Mouse (Mus musculus): ENCODE data around the gene Creld1.

Gene Creld1

DNA sequence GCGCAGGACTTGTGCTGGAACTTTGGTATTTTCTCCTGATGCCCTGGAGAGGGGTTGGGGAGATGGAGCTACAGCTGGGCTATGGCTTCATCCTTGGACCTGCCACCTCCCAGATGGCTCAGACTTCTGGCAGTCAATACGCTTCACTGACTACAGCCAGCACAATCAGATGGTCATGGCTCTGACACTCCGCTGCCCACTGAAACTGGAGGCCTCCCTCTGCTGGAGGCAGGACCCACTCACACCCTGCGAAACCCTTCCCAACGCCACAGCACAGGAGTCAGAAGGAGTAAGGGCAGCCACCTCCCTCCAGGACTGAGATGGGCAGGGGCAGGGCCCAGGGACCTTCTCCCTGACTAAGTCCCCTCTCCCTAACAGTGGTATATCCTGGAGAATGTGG lies 17.5 kb upstream of the Creld1 start:
- in situ Hi-C loops (cut with MboI; ENCODE audit: low pct_unique_long_range_greater_than_20kb in 1 of 2, low sequenced_read_pairs in 2 of 2, unreplicated experiment in 1 of 2) = no loop called here

DNA sequence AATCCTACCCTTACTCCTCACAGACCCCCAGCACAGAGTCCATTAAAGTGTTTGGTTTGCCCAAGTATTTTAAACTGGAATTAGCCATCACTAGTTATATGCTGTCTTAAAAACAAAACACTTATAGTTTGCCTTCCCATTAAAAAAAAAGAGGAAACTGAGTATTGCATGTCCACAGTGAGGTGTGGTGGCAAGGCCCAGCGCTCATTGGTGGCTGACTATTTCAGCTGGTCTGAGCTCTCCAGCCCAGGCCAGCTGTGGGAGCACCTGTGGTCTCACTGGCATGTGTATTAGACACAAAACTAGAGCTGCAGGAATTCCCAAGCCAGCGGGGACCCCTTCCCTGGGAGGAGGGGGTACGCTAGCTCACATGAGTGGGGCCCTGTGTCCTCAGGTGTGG lies 14.6 kb upstream of the Creld1 start:
- in situ Hi-C loops (cut with MboI; ENCODE audit: low pct_unique_long_range_greater_than_20kb in 1 of 2, low sequenced_read_pairs in 2 of 2, unreplicated experiment in 1 of 2) = no loop called here

DNA sequence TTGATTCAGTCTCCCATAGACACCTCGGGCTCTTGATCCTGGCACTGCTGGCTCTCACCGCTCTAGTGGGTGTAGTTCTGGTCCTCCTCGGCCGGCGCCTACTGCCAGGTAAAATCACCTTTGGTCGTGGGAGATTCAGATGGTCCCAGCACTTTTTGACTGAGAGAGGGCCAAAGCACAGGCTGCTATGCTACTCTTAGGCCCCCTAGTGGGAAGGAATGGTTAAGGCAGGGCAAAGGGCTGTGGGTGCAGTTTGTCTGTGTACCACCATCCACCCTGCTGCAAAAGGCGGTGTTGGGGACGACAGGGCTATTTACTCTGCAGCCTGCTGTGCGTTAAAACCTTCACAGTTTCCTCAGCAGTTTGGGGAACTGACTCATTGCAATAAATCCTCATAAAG lies 14.1 kb upstream of the Creld1 start:
- in situ Hi-C loops (cut with MboI; ENCODE audit: low pct_unique_long_range_greater_than_20kb in 1 of 2, low sequenced_read_pairs in 2 of 2, unreplicated experiment in 1 of 2) = no loop called here

GRCm38 (mm10) chr6:113469432-113469831 lies 13.7 kb upstream of the Creld1 start:
- in situ Hi-C loops (cut with MboI; ENCODE audit: low pct_unique_long_range_greater_than_20kb in 1 of 2, low sequenced_read_pairs in 2 of 2, unreplicated experiment in 1 of 2) = no loop called here

DNA sequence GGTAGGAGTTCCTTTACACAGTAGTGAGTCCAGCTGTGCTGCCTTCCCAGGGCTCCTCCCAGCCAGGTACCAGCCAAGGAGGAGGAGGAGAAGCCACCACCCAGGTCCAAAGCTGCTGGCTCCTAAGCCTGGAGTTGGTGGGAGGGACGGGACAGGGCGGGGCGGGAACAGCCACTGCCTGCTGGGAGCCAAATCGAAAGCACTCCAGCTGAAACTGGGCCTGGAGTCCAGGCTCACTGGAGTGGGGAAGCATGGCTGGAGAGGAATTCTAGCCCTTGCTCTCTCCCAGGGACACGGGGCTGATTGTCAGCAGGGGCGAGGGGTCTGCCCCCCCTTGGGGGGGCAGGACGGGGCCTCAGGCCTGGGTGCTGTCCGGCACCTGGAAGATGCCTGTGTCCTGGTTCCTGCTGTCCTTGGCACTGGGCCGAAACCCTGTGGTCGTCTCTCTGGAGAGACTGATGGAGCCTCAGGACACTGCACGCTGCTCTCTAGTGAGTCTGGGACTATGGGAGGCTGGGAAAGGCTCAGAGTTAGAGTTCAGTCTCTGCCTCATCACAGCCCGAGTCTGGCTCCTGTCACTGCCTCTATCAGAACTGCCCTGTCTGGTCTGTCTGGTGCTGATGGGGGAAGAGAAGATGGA lies 11.7 kb upstream of the Creld1 start, which contains the start of gene Il17rc:
Il17rc (plus strand) TSS at position 131 of the 640 bp plus-strand sequence.
- in situ Hi-C loops (cut with MboI; ENCODE audit: low pct_unique_long_range_greater_than_20kb in 1 of 2, low sequenced_read_pairs in 2 of 2, unreplicated experiment in 1 of 2) = no loop called here

- in situ Hi-C loops (cut with MboI; ENCODE audit: low pct_unique_long_range_greater_than_20kb in 1 of 2, low sequenced_read_pairs in 2 of 2, unreplicated experiment in 1 of 2) = no loop called here
Measured at GRCm38 (mm10) chr6:113472061-113472460, 11.0 kb upstream of the Creld1 start.

DNA sequence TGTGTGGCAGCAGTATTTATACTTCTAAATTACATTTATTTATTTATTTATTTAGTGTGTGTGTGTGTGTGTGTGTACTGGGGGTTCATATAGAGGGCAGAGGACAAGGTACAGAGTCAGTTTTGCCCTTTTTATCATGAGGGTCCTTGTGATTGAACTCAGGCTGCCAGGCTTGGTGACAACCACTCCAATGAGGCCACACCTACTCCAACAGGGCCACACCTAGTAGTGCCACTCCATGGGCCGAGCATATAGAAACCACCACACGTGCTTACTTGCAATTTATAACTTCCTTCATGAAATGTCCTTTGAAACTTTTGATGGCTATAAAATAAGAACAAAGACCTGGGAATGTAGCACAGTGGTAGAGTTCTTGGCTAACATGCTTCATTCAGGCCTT lies 9.9 kb upstream of the Creld1 start:
- in situ Hi-C loops (cut with MboI; ENCODE audit: low pct_unique_long_range_greater_than_20kb in 1 of 2, low sequenced_read_pairs in 2 of 2, unreplicated experiment in 1 of 2) = no loop called here

GRCm38 (mm10) chr6:113473715-113474114 lies 9.4 kb upstream of the Creld1 start:
- in situ Hi-C loops (cut with MboI; ENCODE audit: low pct_unique_long_range_greater_than_20kb in 1 of 2, low sequenced_read_pairs in 2 of 2, unreplicated experiment in 1 of 2) = no loop called here

- in situ Hi-C loops (cut with MboI; ENCODE audit: low pct_unique_long_range_greater_than_20kb in 1 of 2, low sequenced_read_pairs in 2 of 2, unreplicated experiment in 1 of 2) = no loop called here
Measured at GRCm38 (mm10) chr6:113477353-113477752, 5.7 kb upstream of the Creld1 start.

GRCm38 (mm10) chr6:113478906-113479305 lies 4.2 kb upstream of the Creld1 start:
- in situ Hi-C loops (cut with MboI; ENCODE audit: low pct_unique_long_range_greater_than_20kb in 1 of 2, low sequenced_read_pairs in 2 of 2, unreplicated experiment in 1 of 2) = no loop called here

GRCm38 (mm10) chr6:113480555-113481373 lies 2.3 kb upstream of the Creld1 start:
- in situ Hi-C loops (cut with MboI; ENCODE audit: low pct_unique_long_range_greater_than_20kb in 1 of 2, low sequenced_read_pairs in 2 of 2, unreplicated experiment in 1 of 2) = no loop called here

- in situ Hi-C loops (cut with MboI; ENCODE audit: low pct_unique_long_range_greater_than_20kb in 1 of 2, low sequenced_read_pairs in 2 of 2, unreplicated experiment in 1 of 2) = no loop called here
Measured at GRCm38 (mm10) chr6:113482477-113483099, 509 bp upstream of the Creld1 start.

DNA sequence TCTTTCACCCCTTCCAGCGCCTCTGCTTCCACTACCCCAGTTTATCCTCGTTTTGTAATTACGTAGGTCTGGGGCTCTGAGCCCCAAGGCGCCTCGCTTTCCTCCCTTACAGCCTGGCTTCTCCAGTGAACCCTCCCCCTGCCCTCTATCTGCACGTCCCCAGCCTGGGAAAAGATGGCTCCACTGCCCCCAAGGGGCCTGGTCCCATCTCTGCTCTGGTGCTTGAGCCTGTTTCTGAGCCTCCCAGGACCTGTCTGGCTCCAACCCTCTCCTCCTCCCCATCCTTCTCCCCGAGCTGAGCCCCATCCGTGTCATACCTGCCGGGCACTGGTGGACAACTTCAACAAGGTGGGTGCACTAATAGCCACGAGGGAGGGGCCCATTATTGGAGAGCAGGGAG lies 632 bp downstream of the Creld1 start:
- in situ Hi-C loops (cut with MboI; ENCODE audit: low pct_unique_long_range_greater_than_20kb in 1 of 2, low sequenced_read_pairs in 2 of 2, unreplicated experiment in 1 of 2) = no loop called here

- in situ Hi-C loops (cut with MboI; ENCODE audit: low pct_unique_long_range_greater_than_20kb in 1 of 2, low sequenced_read_pairs in 2 of 2, unreplicated experiment in 1 of 2) = no loop called here
Measured at GRCm38 (mm10) chr6:113487125-113487576, 4.1 kb downstream of the Creld1 start.

GRCm38 (mm10) chr6:113489410-113489809 lies 6.3 kb downstream of the Creld1 start:
- in situ Hi-C loops (cut with MboI; ENCODE audit: low pct_unique_long_range_greater_than_20kb in 1 of 2, low sequenced_read_pairs in 2 of 2, unreplicated experiment in 1 of 2) = no loop called here

GRCm38 (mm10) chr6:113492101-113492864 lies 9.2 kb downstream of the Creld1 start:
- in situ Hi-C loops (cut with MboI; ENCODE audit: low pct_unique_long_range_greater_than_20kb in 1 of 2, low sequenced_read_pairs in 2 of 2, unreplicated experiment in 1 of 2) = no loop called here

- in situ Hi-C loops (cut with MboI; ENCODE audit: low pct_unique_long_range_greater_than_20kb in 1 of 2, low sequenced_read_pairs in 2 of 2, unreplicated experiment in 1 of 2) = no loop called here
Measured at GRCm38 (mm10) chr6:113494258-113494788, 11.2 kb downstream of the Creld1 start.

DNA sequence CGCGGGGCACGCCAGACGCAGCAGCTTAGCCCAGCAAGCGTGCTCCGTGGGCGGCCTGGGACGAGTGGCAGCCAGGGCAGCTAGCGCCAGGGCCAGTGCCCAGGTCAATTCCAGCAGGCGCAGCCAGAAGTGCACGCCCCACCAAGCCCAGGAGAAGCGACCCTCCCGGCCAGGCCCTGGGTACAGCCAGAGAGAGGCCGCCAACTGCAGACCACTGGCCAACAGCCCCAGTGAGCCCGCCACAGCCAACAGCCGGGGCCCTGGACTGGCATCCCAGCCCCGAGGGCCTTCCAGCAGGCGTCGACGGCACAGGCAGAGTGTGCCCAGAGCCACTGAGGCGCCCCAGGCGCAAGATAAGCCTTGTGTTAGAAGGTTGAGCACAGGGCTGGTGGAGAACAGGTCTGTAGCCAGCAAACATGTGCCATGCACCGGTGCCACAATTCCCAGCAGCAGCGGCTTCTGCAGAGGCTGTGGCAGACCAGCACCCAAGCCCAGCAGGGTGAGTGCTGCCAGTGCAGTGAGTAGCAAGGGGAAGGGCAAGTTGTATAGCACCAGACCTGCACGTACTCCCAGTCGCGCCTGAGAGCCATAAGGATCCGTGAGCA lies 12.1 kb downstream of the Creld1 start:
- in situ Hi-C loops (cut with MboI; ENCODE audit: low pct_unique_long_range_greater_than_20kb in 1 of 2, low sequenced_read_pairs in 2 of 2, unreplicated experiment in 1 of 2) = no loop called here

All from mouse embryonic stem cell (cell line).